Mouse (Mus musculus): ENCODE results near the gene Tpcn1.

Tpcn1 gene

DNA sequence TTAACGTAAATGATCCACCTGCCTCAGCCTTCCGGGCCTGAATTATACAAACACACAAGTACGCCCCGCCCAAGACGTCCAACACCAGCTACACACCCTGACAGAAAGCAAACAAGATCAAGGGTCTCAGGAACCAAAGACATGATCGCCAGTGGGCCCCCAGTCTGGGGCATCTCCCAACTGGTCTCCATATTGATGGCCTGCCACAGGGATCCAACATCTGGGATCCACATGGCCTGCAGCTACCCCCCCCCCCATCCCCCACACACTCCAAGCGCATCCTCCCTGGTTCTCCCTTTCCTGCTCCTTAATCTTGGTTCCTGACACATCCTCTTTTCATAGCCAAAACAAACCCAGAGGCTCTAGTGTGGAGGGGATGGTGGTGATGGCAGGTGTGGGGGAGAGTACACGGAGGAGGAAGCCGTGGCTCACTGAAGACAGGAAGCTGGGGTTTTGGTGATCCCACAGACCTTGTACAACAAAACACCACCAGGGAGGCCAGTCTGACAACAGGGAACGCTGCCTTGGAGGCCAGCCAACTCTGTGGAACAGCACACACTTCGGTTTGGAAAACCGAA, 9.9 kb downstream of the Tpcn1 start:
- peak; percentile 65 for DNase-seq (ENCODE audit: low spot score)

DNA sequence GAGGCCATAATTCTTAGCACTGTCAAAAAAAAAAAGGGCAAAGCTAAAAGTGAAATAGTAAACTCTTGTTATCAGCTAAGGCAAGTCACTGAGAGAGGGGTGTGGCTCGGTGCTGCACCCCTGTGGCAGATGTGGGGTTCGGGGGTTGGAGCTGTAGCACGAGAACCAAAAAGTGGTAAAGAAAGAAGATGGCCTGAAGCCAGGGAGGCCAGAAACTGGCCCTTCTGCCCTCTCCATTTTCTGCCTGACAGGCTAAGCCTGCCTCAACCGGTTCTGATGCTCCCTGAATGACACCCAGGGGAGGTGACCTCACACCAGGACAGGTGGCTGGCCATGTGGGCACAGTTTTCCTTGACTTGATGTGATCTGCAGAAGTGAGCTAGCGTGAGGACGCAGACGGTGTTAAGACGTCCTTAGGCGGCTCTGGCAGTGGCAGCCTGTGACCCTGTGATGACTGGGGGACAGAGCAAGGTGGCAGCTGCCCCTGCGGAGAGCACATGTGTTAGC, 10.5 kb downstream of the Tpcn1 start:
- no peak for DNase-seq (ENCODE audit: low spot score)

DNA sequence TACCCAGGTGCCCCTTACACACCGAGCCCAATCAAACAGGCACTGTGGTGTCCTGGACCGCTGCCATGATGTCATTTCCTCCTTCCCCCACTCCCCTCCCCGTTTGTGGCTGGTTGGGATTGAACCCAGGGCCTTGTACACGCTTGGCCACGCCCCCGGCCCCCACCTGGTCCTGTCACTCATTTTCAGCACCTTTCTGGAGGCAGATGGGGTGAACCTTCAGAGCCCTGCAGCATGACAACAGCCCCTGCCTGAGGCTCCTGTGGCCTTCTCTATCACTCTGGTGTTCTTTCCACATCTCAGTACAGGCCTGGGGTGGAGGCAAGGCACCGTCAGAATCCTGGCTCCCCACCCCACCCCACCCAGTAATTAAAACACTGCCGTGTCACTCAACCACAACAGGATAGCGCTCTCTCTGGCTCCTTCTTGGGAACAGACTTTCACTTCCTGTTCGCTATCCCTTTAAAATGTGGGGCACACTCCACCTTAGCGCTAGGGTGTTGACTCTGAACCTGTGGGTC, 11.6 kb downstream of the Tpcn1 start:
- no peak for DNase-seq (ENCODE audit: low spot score)

DNA sequence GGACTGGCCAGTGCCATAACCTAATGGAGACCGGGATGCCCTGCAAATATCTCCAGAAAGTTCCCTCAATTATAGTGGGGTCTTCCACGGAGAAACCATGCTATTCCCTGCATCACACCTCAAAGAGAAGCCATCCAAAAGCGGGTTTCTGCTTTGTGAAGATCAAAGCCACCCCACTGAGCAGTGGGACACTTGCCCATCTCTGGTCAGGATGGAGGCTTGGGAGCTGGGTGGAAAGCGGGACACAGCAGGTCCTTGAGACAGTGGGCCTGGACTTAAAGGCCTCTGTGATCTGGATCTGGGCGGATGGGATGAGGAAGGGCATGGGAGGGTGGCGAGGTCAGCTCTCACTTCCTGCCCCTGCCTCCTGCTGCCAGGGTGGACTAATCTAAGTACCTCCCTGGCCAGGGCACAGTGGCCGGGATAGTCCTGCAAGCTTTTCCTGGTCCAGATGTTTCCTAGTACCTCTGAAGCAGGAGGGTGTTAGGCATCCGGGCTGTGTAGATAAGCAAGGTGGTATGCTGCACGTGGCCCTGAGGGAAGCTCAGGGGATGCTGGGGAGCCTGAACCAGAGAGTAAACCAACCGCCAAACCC, 13.9 kb downstream of the Tpcn1 start:
- DNase-seq (ENCODE audit: low spot score): no peak

DNA sequence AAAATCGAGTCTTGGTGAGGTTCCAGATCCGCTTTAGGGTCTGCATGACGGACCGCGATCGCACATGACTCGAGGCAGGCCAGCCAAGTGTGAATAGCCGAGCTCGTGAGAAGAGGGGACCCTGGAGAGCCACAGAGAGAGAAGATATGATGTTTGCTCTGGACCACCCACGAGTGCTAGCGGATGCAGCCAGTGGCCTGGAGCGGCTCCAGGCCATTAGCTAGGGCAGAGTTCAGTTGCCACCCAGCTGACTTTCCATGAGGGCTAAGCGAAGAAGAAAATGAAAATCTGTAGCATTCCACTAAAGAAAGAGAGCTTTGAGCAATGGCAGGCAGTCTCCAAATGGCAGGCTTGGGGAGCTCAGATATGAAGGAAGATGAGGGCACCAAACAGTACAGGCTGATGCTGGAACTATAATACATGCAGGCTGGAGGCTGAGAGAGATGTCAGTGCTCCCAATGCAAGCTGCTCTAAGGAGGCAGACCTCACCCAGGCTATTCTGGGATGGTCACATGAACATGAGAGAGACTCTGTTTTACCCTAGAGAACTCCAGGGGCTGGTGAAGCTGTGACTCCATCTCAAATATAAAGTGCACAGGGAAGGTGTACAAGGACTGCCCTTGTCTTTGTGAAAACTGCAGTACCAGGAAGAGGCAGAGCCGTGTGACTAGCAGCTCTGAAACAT, 17.3 kb downstream of the Tpcn1 start:
- DNase-seq (ENCODE audit: low spot score): no peak

DNA sequence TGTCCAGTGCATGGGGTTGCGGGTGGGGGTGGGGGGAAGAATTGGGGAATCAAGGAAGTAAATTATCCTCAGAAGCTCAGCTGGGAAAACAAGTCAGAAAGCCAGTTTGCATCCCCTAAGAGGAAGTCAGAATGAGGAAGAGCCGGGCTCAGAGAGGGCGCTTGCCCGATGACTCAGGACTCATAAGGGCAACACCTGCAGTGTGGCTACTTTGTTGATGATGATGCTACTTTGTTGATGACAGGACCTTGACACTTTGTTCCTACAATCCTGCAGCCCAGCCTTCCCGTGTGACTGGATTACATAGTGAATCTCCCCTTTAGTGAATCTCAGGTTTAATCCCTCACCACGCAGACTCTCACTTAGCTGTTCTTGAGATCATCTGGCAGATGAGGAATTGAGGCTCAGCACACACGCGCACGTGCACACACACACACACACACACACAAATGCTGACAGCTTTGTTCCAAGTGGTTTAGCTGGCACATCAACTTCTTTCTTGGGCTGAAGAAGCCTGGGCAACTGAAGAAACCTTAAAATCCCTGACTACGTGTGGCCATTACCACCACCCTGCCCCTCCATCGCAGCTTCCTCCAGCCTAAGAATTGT, 18.1 kb downstream of the Tpcn1 start:
- DNase-seq (ENCODE audit: low spot score): no peak

DNA sequence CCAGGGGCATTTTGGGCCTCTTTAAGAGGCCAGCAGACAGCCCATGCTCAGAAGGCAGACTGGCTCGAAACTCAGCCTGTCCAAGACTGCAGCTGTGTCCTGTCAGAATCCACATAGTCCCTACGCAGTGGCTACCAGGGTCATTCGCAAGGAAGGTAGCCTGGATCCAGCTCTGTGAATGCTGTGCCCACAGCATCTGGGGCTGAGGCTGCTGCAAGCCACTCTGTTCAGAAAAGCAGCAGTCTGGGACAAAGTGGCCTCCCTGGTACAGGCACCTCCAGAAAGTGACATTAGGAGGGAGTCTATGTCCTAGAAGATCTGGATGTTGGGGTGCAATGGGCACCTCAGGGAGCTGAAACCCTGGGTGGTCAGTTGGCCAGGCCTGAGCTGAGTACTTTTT, 18.7 kb downstream of the Tpcn1 start:
- no peak for DNase-seq (ENCODE audit: low spot score)

DNA sequence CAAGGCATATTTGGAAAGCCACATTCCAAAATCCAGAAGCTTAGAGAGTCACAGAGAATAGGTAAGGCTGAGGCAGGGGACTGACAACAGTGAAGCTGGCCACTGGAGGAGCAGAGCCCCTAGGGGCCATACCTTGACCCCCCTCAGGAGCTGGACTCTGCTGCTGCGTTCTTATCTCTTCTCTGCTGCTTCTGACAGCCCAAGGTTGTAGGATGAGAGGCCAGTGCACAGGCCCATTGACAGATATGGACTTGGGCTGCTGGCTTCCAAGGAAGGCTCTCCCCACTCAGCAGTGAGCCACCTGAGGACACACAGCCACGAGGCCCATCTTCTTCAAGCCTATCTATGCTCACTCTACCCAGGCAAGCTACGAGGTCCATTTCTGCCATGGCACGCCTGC, 19.5 kb downstream of the Tpcn1 start:
- DNase-seq (ENCODE audit: low spot score): no peak

DNA sequence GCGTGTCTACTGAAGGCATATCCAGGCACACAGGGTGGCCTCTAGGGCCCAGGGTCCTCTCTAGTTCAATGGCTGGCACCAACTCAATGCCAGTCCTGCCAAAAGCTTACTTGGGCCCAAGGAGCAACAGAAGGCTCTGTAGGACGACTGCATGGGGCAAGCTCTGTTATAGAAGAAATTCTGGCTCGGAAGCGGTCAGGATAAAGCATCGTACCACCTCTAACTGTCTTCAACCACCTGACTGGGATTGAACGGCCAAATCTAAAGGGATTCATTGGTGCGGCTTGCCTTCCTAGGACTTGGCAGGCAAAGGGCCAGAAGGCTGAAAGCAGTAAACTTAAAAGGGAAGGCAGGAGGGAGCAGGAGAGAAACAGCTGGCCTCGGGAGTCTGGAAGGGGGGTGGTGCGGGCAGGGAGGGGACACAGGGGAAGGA, 20.1 kb downstream of the Tpcn1 start:
- no peak for DNase-seq (ENCODE audit: low spot score)

DNA sequence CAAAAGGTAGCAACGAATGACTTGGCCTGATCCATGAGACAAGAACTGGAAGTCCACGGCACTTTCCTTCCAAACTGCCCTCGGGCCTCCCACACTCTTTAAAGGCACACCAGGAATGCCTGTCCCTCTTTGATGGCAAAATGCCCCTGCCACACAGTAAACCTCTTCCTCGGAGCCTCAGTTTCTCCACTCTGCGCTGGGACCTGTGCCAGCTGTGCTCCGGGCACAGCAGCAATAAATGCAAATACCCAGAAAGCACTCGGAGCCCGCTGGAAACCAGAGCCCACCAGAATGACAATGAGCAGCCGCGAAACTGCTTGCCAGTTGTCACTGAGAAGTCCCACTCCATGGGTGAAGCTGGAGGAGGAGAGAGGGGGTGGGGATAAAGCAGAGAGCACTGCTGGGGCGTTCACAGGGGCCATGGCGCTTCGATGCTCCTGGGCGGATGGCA, 20.7 kb downstream of the Tpcn1 start:
- DNase-seq (ENCODE audit: low spot score): no peak

DNA sequence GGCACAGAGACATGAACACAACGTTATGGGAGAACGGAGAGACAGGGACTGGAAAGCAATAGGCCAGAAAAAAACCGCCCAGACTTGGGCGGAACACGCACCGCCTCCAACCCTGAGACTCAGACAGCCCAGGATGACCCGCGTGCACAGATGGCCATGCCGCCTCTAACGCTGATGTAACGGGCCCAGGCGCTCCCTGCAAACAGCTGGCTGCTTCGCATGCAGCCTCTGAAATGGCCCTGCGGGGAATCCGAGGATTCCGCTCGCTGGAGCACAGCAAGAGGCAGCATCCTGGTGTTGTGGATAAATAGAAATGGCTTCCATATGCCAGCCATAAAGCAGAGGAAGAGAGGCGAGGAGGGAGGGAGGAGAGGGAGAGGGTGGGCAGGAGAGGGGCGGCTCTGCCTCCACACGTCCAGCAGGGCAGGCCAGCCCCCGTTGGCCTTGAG, 21.2 kb downstream of the Tpcn1 start:
- peak; percentile 38 for DNase-seq (ENCODE audit: low spot score)

DNA sequence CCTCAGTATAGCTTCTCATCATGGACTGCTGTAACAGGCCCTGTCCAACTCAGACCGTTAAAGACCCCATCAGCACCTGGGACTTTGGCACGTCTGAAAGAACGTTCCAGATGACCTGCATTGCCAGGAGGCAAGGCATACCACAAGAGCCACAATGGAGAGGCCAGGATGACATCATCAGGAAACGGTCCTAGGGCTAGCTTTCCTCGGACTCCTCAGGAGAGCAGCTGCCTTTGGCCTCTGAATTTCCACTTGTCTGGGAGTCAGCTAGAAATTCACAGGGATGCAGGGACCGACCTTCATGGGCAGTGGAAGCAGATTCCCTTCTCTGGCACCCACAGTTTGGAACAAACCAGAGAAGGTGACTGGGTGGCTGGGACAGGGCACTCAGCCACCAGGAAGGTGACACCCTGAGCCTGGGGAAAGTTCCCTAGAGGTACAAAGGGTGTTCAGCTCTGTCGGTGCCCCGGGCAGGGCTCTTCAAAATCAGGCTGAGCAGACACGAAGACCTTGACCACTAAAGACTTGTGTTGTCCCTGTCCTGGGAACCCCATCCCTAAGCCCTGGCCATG, 21.7 kb downstream of the Tpcn1 start:
- no peak for DNase-seq (ENCODE audit: low spot score)

DNA sequence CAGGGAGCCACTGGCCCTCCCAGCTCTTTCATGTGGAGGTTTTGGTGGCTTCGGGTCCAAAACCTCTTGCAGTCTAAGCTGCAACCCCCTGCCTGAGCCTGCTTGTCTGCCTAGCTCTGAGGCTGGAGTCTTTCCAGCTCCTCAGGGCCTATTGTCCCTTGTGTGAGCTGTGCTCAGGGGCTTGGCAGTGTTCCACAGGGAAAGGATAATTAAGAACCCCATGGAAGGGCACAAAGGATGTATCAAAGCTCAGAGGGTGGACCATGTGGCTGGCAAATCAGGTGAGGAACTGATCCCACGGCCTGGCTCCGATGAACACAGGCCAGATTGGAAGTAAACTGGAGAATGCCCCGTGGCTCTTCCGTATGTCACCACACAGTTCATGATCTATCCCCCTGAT, 22.4 kb downstream of the Tpcn1 start:
- peak; percentile 37 for DNase-seq (ENCODE audit: low spot score)

DNA sequence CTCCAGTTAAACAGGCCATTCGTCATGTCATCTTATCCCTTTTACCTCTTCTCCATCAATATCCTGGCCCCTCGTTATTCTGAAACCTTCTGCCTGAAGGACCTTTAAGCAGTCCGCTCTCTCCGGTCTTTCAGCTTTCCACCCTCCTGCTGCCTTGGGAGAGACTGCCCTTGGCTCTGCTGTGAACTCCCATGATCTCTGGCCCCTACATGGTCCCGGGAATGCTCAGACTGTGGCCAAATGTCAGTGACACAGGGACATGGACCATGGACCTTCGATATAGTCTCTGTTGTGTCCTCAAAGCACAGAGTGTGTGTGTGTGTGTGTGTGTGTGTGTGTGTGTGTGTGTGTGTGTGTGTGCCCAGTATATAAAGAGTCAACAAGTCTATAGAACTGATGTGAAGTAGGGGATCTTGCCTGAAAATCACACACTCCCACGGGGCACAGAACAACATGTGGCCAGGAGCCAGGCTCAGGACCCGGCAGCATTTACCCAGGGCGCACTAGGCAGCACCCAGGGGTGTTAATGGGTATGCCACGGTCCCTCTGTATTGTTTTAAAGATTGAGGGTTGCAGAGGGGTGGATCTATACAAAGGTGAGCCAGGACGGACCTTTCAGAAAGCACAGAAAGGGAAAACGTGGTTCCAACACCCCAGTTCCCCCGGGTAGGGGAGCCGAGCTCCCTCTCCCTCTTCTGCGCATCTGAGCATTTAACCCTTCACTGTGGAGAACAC, 23.1 kb downstream of the Tpcn1 start:
- DNase-seq (ENCODE audit: low spot score): no peak

DNA sequence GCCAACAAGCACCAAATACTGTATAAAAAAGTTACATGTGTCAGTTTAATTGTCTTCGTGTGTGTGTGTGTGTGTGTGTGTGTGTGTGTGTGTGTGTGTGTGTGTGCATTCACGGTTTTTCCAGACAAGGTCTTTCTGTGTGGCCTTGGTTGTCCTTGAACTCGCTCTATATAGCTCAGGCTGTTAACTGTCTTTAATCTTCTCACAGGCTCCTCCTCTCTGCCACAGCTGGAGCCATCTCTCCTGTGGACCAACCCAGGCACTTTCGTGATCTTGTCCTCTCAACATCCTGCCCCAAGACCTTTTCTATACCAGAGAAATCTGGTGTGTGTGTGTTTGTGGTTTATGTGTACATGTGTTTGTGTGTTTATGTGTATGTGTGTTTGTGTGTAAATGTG, 24.6 kb downstream of the Tpcn1 start:
- no peak for DNase-seq (ENCODE audit: low spot score)

DNA sequence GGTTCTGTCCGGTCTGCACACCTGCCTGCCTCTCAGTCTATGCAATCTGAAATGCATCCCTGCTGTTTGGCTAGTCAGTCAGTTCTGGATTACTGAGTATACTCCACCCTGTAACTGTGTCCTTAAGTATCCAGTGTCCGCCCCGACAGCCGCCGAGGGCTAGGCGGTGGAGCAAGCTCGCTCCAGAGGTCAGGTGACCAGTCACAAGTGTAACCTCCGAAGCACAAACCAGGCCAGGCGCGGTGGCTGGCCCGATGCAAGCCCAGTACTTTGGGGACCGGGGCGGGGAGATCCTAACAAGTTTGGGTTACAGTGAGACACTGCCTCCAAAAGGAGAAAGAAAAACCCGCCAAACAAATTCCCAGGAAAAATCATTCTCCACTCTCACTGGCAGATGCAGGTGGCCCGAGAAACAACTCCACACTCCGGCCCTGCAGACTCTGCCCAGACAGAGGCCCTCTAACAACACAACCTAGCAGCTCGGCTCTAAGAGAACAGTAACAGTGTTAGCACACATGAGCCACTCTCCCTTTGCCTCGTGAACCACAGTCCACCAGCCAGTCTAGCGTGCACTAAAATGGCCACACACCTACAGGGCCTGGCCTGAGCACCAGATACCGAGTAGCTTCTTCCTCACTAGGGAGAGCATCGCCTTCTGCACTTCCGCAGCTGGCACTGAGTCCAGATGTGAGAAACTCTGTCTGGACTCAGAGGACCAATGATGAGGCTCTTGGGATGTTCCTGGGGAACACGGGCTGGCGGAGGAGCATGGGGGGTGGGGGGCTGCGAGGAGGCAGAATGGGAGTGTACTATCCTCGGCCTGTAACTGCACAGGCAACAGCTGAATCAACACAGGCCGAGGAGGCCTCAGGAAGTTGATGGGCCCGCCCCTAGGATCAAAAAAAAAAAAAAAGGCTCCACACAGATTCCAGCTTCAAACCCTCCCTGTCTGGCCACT, 25.2 kb downstream of the Tpcn1 start:
- peak; percentile 28 for DNase-seq (ENCODE audit: low spot score)

DNA sequence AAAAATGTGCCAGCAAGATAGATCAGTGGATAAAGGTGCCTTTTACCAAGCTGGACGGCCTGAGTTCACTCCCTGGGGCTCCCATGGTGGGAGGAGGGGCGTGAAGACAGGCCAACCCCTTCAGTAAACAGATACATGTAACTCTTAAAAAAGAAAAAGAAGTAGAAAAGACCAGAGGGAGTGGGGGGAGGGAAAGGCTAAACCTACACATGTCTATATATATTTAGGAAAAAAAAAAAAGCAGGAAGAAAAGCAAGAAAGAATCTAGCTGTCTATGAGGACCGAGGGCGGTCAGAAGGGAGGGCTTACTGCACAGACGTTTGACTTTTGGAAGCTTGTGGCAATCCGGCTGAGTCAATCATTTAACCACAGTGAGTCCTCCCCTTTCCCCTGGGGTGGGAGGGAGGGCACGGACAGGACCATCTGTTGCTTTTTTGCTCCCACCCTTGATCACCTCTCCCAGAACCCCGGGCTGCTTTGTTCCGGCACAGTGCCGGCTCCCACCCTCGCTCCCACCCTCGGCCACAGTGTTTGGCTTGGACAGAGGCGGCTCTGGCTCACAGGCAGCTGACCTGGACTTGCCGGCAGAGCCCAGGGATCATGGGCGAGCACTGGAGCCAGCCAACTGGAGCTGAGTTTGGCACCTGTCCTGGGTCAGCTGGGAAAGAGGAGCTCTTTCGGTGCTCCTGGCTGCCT, 27.7 kb downstream of the Tpcn1 start:
- DNase-seq (ENCODE audit: low spot score): peak; percentile 54

DNA sequence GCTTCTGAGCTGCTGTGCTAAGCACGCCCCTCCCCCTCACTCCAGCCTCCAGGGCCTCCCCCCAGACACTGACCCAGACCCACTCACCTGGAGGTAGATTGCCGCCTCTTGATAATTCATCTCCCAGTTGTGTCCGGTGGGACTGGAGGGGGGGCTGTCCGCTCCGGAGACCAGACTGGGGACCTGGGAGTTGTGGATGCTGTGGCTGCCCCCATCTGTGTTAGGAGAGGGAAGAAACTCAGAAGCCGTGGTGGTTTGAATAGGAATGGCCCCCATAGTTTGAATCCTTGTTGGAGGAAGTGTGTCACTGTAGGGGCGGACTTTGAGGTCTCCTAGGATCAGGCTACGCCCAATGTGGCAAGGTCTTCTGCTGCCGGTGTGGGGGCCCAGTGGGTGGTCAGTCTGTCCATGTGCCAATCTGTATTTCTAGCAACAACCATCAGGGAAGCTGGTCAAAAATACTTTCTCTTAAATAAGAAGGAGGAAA, 28.3 kb downstream of the Tpcn1 start:
- DNase-seq (ENCODE audit: low spot score): no peak

DNA sequence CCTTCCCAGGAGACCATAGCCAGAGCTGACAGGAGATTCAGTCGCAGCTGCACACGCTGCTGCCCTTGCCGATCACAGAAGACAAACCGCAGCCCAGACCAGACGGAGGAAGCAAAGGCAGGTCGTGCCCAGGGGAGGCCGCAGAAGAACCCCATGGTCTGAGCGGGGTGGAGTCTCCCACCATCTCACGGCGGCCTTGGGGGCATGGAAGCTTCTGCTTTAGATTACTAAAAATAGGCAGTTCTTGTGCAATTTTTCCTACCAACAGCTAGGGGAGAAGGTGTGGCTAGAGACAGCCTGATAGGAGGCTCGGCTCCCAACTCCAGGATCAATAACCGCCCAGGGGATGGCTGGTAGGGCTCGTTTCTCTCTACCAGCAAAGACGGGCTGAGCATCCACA, 29.7 kb downstream of the Tpcn1 start:
- no peak for DNase-seq (ENCODE audit: low spot score)

DNA sequence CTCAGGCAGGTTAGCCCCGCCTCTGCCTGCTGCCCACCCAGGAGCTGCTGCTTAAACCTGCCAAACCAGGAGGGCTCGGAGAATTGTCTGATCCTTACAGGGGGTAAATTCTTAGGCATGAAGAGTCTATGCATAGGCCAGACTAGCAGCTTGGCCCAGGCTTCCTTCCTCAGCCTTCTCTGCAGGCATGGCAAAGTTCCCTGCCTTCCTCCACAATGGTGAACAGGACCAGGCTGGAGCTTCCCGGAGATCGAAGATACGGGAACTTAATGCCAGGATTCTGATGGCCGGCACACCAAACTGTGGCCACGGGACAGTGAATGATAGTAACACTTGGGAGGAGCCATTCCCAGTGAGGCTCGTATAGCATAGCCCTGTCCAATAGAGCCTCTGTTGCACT, 30.4 kb downstream of the Tpcn1 start:
- DNase-seq (ENCODE audit: low spot score): no peak

Data from ovary, postnatal 14 days (tissue).